Mouse (Mus musculus): ENCODE data around the gene Cyp2c23. TPM values are rescaled to one million over a fixed set of nuclear protein-coding genes. Genes with fewer than 3 reads are reported as not detected.

Gene Cyp2c23
- polyA plus RNA-seq, 1 experiment from 2014 or later = not detected

- WGBS = 78% methylated on average over 4 of the region's 4 CpGs
- Histone ChIP-seq H3K36me3 (replicated peaks) (peaks cover 4% of the 10 kb centered on the region), H3K9ac (no peak overlapping the region), H3K4me2 (no peak overlapping the region), H3K9me3 (no peaks in the 10 kb centered on the region), H3K27ac (no peak overlapping the region), H3K27me3 (replicated peaks) (no peaks in the 10 kb centered on the region), H3K4me3 (no peak overlapping the region), H3K4me1 (no peaks in the 10 kb centered on the region)
- no peak for ATAC-seq (replicated peaks)
Measured at GRCm38 (mm10) chr19:44055173-44055826, 26.3 kb upstream of the Cyp2c23 start.

DNA sequence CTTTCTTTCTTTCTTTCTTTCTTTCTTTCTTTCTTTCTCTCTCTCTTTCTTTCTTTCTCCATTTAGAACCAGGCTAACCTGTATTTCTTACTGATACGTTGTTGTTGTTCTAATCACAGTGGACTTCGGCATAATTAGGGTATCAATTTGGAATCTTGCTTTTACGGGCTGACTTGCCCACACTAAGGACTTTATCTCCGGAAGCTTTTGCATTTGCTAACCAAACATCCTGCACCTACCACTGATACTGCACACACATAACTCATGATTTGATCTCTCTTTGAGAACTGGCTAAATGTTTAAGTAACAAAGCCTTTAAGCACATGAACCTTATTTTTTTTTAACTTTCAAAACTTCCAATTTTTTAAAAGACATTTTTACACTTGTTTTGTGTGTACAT lies 21.4 kb upstream of the Cyp2c23 start:
- no peak overlapping the region for H3K4me2 ChIP-seq
- H3K4me1 ChIP-seq = no peaks in the 10 kb centered on the region
- H3K36me3 ChIP-seq (replicated peaks) = peaks cover 7% of the 10 kb centered on the region; the same call in 1 of the 2 replicates
- no peak overlapping the region for H3K9ac ChIP-seq
- no peak overlapping the region for H3K27ac ChIP-seq
- no peak for ATAC-seq (replicated peaks)
- H3K4me3 ChIP-seq = no peak overlapping the region
- H3K9me3 ChIP-seq = no peaks in the 10 kb centered on the region
- 91% methylated on average over 4 of the region's 4 CpGs for WGBS
- H3K27me3 ChIP-seq (replicated peaks) = no peaks in the 10 kb centered on the region

GRCm38 (mm10) chr19:44049282-44049681 lies 20.3 kb upstream of the Cyp2c23 start:
- Histone ChIP-seq H3K4me3 (no peak overlapping the region), H3K4me1 (no peaks in the 10 kb centered on the region), H3K4me2 (no peak overlapping the region), H3K9ac (no peak overlapping the region), H3K36me3 (replicated peaks) (peaks cover 7% of the 10 kb centered on the region; the same call in 1 of the 2 replicates), H3K27ac (no peak overlapping the region), H3K27me3 (replicated peaks) (no peaks in the 10 kb centered on the region), H3K9me3 (no peaks in the 10 kb centered on the region)
- 55% methylated on average over 3 of the region's 3 CpGs for WGBS
- no peak for ATAC-seq (replicated peaks)

GRCm38 (mm10) chr19:44045847-44046246 lies 16.8 kb upstream of the Cyp2c23 start:
- no peaks in the 10 kb centered on the region for H3K4me1 ChIP-seq
- peaks cover 7% of the 10 kb centered on the region; the same call in 1 of the 2 replicates for H3K36me3 ChIP-seq (replicated peaks)
- no peaks in the 10 kb centered on the region for H3K27me3 ChIP-seq (replicated peaks)
- ATAC-seq (replicated peaks) = no peak
- no peak overlapping the region for H3K9ac ChIP-seq
- H3K9me3 ChIP-seq = no peaks in the 10 kb centered on the region
- no peak overlapping the region for H3K4me3 ChIP-seq
- H3K4me2 ChIP-seq = no peak overlapping the region
- no peak overlapping the region for H3K27ac ChIP-seq
- WGBS = 80% methylated on average over 3 of the region's 3 CpGs

DNA sequence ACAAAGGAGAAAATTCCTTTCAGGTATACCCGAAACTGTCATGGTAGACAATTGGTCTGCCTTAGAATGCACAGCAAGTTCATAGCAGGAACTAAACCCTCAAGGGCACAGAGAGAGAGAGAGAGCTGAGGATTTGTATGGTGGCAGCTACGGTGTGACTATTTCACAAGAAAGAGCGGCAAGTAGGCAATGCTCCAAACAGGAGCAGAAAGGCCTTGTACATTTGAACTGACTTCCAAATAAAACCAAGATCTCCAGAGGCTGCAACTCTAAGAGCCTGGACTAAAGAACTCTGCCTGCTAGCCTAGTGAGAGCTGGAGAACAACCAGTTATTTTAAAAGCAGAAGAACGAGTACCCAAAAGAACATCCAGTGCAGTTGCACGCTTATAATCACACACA lies 13.1 kb upstream of the Cyp2c23 start:
- peaks cover 16% of the 10 kb centered on the region; the same call in 1 of the 2 replicates for H3K36me3 ChIP-seq (replicated peaks)

GRCm38 (mm10) chr19:44033396-44033795 lies 4.4 kb upstream of the Cyp2c23 start:
- no peak overlapping the region for H3K4me2 ChIP-seq
- no peaks in the 10 kb centered on the region for H3K27me3 ChIP-seq (replicated peaks)
- no peak overlapping the region for H3K9ac ChIP-seq
- H3K36me3 ChIP-seq (replicated peaks) = peaks cover 14% of the 10 kb centered on the region; the same call in 1 of the 2 replicates
- no peaks in the 10 kb centered on the region for H3K9me3 ChIP-seq
- no peaks in the 10 kb centered on the region for H3K4me1 ChIP-seq
- no peak overlapping the region for H3K27ac ChIP-seq
- H3K4me3 ChIP-seq = no peak overlapping the region
- 92% methylated on average over 5 of the region's 5 CpGs for WGBS
- no peak for ATAC-seq (replicated peaks)

More for the DNA sequence above, 13.1 kb upstream of the Cyp2c23 start:
- ATAC-seq (replicated peaks) = no peak
- H3K4me3 ChIP-seq = no peak overlapping the region
- H3K4me1 ChIP-seq = no peaks in the 10 kb centered on the region
- H3K27me3 ChIP-seq (replicated peaks) = no peaks in the 10 kb centered on the region
- no peak overlapping the region for H3K27ac ChIP-seq
- H3K4me2 ChIP-seq = no peak overlapping the region
- no peaks in the 10 kb centered on the region for H3K9me3 ChIP-seq
- no peak overlapping the region for H3K9ac ChIP-seq
- 79% methylated on average over 5 of the region's 5 CpGs for WGBS

DNA sequence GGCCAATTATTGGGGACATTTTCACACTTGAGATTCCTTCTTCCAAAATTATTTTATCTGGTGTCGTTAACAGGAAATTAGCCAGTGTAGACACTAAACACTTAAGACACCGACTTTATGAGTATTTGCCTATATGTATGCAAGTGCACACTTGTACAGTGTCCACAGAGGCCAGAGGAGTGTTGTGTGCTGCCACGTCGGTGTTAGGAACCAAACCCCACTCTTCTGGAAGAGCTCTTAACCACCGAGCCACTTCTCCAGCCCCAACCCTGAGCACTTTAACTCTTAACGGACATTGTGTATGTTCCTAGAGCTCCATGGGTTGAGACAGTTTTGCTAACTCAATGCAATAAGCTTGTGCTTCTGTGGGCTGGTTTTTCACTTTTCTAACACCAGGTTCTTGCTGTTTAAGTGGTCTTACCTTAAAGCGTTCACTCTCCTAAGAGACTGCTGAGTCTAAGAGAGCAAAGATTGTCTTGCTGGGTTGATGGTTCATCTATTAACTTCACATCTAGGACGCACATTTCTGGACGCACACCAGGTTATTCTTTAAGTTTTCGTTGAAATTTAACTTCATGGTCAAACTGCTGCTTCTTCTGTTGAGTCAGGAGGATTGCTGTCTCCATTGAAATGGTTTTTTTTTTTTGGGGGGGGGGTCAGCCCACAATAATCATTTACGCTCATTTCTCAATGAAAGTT lies 3.2 kb upstream of the Cyp2c23 start:
- Histone ChIP-seq H3K27ac (no peak overlapping the region), H3K4me2 (no peak overlapping the region), H3K9me3 (no peaks in the 10 kb centered on the region), H3K4me3 (no peak overlapping the region), H3K27me3 (replicated peaks) (no peaks in the 10 kb centered on the region), H3K9ac (no peak overlapping the region), H3K4me1 (no peaks in the 10 kb centered on the region), H3K36me3 (replicated peaks) (peaks cover 12% of the 10 kb centered on the region; the same call in 1 of the 2 replicates)
- 96% methylated on average over 11 of the region's 11 CpGs for WGBS
- no peak for ATAC-seq (replicated peaks)

- Histone ChIP-seq H3K4me2 (no peak overlapping the region), H3K27ac (no peak overlapping the region), H3K27me3 (replicated peaks) (no peaks in the 10 kb centered on the region), H3K9ac (no peak overlapping the region), H3K4me3 (no peak overlapping the region), H3K4me1 (no peaks in the 10 kb centered on the region), H3K9me3 (no peaks in the 10 kb centered on the region), H3K36me3 (replicated peaks) (0 out of 2 replicates have a peak, but pooled peaks cover 3% of the 10 kb centered on the region)
- no peak for ATAC-seq (replicated peaks)
- 96% methylated on average over 5 of the region's 5 CpGs for WGBS
Measured at GRCm38 (mm10) chr19:44030024-44030423, 1.0 kb upstream of the Cyp2c23 start.

DNA sequence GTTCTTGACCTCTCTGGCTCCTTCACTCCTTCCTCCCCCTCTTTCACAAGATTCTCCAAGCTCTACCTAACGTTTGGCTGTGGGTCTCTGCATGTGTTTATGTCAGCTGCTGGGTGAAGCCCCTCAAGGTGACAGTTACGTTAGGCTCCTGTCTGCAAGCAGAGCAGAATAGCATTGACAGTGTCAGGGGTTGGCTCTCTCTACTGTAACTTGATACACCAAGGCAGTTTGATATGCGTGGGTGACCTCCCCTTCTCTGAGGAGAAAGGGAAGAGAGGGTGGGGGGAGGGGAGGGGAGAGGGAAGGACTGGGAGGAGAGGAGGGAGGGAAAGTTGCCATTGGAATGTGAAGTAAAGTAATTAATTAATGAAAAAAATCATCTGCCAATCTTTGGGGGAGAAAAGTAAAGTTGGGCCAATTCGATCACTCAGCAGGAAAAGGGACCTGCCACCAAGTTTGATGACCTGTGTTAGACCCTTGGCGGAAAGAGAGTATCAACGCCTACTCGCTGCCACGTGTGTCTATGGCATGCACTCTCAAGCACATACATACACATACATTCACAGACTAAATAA lies 2.0 kb downstream of the Cyp2c23 start:
- Histone ChIP-seq H3K4me3 (no peak overlapping the region), H3K4me1 (no peaks in the 10 kb centered on the region), H3K9ac (no peak overlapping the region), H3K27me3 (replicated peaks) (no peaks in the 10 kb centered on the region), H3K9me3 (no peaks in the 10 kb centered on the region), H3K36me3 (replicated peaks) (no peaks in the 10 kb centered on the region), H3K27ac (no peak overlapping the region), H3K4me2 (no peak overlapping the region)
- 68% methylated on average over 8 of the region's 8 CpGs for WGBS
- ATAC-seq (replicated peaks) = no peak

GRCm38 (mm10) chr19:44024921-44025585 lies 4.0 kb downstream of the Cyp2c23 start:
- H3K9ac ChIP-seq = no peak overlapping the region
- H3K4me2 ChIP-seq = no peak overlapping the region
- H3K4me3 ChIP-seq = no peak overlapping the region
- WGBS = 90% methylated on average over 13 of the region's 13 CpGs
- no peaks in the 10 kb centered on the region for H3K9me3 ChIP-seq
- H3K27me3 ChIP-seq (replicated peaks) = no peaks in the 10 kb centered on the region
- ATAC-seq (replicated peaks) = no peak
- no peak overlapping the region for H3K27ac ChIP-seq
- H3K36me3 ChIP-seq (replicated peaks) = no peaks in the 10 kb centered on the region
- no peaks in the 10 kb centered on the region for H3K4me1 ChIP-seq

GRCm38 (mm10) chr19:44023066-44023465 lies 5.9 kb downstream of the Cyp2c23 start:
- Histone ChIP-seq H3K9ac (no peak overlapping the region), H3K27me3 (replicated peaks) (no peaks in the 10 kb centered on the region), H3K27ac (no peak overlapping the region), H3K36me3 (replicated peaks) (no peaks in the 10 kb centered on the region), H3K4me3 (no peak overlapping the region), H3K9me3 (no peaks in the 10 kb centered on the region), H3K4me1 (no peaks in the 10 kb centered on the region), H3K4me2 (no peak overlapping the region)
- WGBS = 65% methylated on average over 5 of the region's 5 CpGs
- no peak for ATAC-seq (replicated peaks)

GRCm38 (mm10) chr19:44021502-44021901 lies 7.5 kb downstream of the Cyp2c23 start:
- no peaks in the 10 kb centered on the region for H3K9me3 ChIP-seq
- no peak overlapping the region for H3K9ac ChIP-seq
- H3K4me2 ChIP-seq = no peak overlapping the region
- H3K4me3 ChIP-seq = no peak overlapping the region
- H3K27ac ChIP-seq = no peak overlapping the region
- no peaks in the 10 kb centered on the region for H3K27me3 ChIP-seq (replicated peaks)
- WGBS = 96% methylated on average over 4 of the region's 4 CpGs
- no peaks in the 10 kb centered on the region for H3K36me3 ChIP-seq (replicated peaks)
- no peak for ATAC-seq (replicated peaks)
- H3K4me1 ChIP-seq = no peaks in the 10 kb centered on the region
